Mouse (Mus musculus) E14TG2a.4 (cell line): ENCODE results near the gene Kcnab1.

Source experiments
- CTCF ChIP-seq: conservative IDR thresholded peaks from 2 replicates; pipeline ENCODE4 v1.5.1; 2014; ENCODE audit warnings: low read length
- NANOG ChIP-seq: IDR thresholded peaks from 2 replicates; pipeline ENCODE4 v1.6.1; 2014; ENCODE audit warnings: borderline replicate concordance, low read length, mixed read lengths

- TF ChIP-seq CTCF: peak; percentile 27; the same call in 1 of the 2 replicates
- no peak for TF ChIP-seq NANOG
Measured at GRCm38 (mm10) chr3:65319248-65320008, 210.2 kb downstream of the Kcnab1 start.
